Mouse (Mus musculus) adrenal gland, postnatal 10 days (tissue): ENCODE results near the gene Mpp3. TPM values are rescaled to one million over a fixed set of nuclear protein-coding genes. Genes with fewer than 3 reads are reported as not detected.

Experiments
- DNase-seq: peaks from one replicate; pipeline ENCODE4 v3.0.0; 2021; ENCODE audit warnings: mixed read lengths
- long read RNA-seq, 2 experiments: library from polyadenylated mRNA; stranded (forward); transcript quantifications; one replicate each; pipeline ENCODE4 v2.0.0; 2021
- total RNA-seq, 2 experiments: library from RNA; stranded (reverse); gene quantifications; 2 replicates each; pipeline ENCODE4 v1.2.3; 2021

The Mpp3 gene
- 10 to 100 TPM; 11.8 to 16.0 TPM for total RNA-seq
- long read RNA-seq, experiment 1, partial matches to known transcripts, result 1 of 14 reads
- long read RNA-seq, experiment 1, other reads (novel, unspliced or antisense), result 8 of 14 reads
- long read RNA-seq, experiment 2, partial matches to known transcripts, result 1 of 8 reads
- long read RNA-seq, experiment 2, other reads (novel, unspliced or antisense), result 3 of 8 reads

- DNase-seq, result no peak
These were observed at the start of gene Mpp3 for GRCm38 (mm10) chr11:102028087-102028816. Mpp3 (minus strand) TSS chr11:102028461.

GRCm38 (mm10) chr11:102073722-102074121, 45.5 kb upstream of the Mpp3 start:
- no peak for DNase-seq

GRCm38 (mm10) chr11:102072729-102073128, 44.5 kb upstream of the Mpp3 start:
- no peak for DNase-seq

GRCm38 (mm10) chr11:102070426-102070825, 42.2 kb upstream of the Mpp3 start:
- no peak for DNase-seq

DNA sequence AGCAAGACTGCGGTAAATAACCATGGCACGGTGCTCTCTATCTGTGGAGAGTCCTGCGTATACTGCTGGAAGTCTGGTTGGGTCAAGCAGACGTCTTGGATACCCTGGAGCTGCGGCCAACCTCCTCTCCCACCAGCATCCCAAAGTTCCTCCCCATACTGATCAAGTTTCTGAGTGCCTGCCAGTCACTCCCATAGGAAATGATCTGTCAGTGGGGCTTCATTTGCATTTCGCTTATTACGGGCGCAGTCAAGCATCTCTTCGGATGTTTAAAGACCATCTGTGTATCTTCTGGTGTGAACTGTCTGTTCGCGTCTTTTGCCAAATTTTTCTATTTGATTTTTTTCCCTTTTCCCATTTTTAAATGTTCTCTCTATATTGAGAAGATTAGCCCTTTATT, 41.4 kb upstream of the Mpp3 start:
- DNase-seq, result no peak

GRCm38 (mm10) chr11:102068969-102069368, 40.7 kb upstream of the Mpp3 start:
- DNase-seq, result no peak

GRCm38 (mm10) chr11:102063076-102063475, 34.8 kb upstream of the Mpp3 start:
- DNase-seq, result no peak

GRCm38 (mm10) chr11:102061941-102062473, 33.7 kb upstream of the Mpp3 start:
- DNase-seq, result no peak

- DNase-seq, result peak; percentile 83
These were observed 33.1 kb upstream of the Mpp3 start for GRCm38 (mm10) chr11:102061236-102061940.

- peak; percentile 72 for DNase-seq
These were observed 25.6 kb upstream of the Mpp3 start for GRCm38 (mm10) chr11:102053847-102054246.

GRCm38 (mm10) chr11:102053183-102053582, 24.9 kb upstream of the Mpp3 start:
- no peak for DNase-seq

- DNase-seq, result no peak
These were observed 24.4 kb upstream of the Mpp3 start for GRCm38 (mm10) chr11:102052697-102053096.

DNA sequence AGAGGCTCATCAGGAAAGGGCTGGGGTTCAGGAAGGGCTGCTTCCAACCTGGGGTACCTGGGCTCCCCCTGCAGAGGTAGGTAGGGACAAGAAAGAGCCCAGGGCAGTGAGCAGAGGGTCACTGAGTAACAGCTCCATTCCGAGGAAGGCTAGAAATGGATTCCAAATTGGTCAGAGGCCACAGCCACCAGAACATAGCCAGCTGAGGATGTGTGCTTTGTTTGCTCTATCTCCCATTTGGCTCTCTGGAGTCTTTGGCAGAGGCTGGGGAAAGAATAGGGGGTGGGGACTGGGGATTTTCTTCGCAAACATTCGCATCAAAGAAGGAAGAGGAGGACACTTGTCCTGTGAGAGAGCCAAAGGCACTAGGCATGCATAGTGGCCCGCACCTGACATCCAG, 23.7 kb upstream of the Mpp3 start:
- DNase-seq, result peak; percentile 54

- peak; percentile 69 for DNase-seq
These were observed 23.3 kb upstream of the Mpp3 start for GRCm38 (mm10) chr11:102051541-102051940.

- DNase-seq, result no peak
These were observed 21.7 kb upstream of the Mpp3 start for GRCm38 (mm10) chr11:102049875-102050482.

DNA sequence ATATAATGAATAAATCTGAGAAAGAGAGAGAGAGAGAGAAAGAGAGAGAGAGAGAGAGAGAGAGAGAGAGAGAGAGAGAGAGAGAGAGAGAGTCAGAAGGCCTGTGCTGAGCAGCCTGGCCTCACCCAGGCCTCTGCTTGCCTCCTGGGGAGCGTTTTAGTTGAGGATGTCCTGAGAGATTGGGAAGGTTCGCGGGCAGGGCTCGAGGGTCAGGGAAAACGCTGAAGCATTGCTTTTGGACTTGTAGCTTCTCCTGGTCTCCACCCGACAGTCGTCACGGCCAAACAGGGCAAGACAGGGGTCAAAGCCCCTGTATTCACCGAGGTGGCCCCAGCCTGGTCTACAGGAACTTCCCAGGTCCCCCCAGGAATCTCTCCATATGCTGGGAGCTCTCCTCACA, 18.3 kb upstream of the Mpp3 start:
- no peak for DNase-seq

DNA sequence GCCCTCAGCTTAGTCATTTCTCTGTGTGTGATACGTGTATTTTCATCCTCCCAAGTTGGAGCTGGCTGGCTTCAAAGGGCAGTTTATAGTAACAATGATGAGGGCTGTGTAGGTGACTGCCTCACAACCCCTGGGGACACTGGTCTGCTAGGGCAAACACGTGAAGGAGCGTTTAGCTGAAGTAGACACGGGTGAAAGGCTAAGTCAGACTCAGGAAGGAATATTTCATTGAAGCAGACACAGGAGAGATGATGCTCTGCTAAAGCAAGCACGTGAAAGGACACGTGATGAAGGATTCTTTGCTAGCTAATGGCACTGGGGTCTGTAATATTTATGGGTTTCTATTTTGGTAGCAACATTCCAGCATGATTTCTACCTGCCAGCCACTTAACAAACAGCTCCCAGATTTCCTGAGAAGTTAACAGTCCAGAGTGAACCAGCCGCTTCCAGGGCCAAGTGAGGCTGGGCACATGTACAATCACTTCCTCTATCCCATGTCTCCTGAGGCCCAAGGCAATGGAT, 16.5 kb upstream of the Mpp3 start:
- no peak for DNase-seq

GRCm38 (mm10) chr11:102043381-102043780, 15.1 kb upstream of the Mpp3 start:
- DNase-seq, result no peak

DNA sequence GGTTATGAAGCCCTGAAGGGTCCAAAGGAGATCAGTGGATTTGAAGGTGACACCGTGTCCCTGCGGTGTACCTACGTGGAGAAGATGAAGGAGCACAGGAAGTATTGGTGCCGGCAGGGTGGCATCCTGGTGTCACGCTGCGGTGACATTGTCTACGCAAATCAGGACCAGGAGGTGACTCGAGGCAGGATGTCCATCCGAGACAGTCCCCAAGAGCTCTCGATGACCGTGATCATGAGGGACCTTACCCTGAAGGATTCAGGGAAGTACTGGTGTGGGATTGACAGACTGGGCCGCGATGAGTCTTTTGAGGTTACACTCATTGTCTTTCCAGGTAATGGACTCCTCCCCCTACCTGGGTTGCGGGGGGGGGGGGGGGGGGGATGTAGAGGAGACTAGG, 14.7 kb upstream of the Mpp3 start:
- DNase-seq, result no peak

DNA sequence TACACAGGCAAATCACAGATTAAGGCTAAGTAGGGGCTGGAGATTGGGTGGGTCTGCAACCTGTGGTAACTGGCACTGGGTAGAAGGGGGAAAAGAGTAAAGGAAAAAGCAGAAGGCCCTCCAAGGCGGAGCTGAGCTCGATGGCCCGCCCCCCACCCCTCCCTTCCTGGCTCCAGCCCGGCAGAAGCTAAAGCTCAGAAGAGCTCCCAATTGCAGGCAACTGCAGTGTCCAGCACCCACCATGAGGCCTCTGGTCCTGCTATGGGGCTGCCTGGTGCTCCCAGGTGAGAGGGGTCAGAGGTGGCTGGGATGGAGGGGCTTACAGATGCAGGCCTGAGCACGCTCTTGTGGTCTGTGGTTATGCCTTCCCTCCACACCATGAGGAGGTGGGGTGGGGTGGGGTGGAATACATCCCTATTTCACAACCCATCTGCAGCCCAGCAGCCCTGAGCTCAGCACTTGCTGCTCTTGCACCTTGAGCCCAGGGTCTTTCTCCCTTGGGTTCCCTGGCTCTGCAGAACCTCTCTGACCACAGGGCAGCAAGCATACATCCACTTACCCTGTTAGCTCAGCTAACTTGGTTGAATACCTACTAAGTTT, 13.2 kb upstream of the Mpp3 start, which contains the start of gene Cd300lg:
Cd300lg (plus strand) TSS at position 160 of the 600 bp plus-strand sequence.
- no peak for DNase-seq

- no peak for DNase-seq
These were observed 12.4 kb upstream of the Mpp3 start for GRCm38 (mm10) chr11:102040646-102041045.

DNA sequence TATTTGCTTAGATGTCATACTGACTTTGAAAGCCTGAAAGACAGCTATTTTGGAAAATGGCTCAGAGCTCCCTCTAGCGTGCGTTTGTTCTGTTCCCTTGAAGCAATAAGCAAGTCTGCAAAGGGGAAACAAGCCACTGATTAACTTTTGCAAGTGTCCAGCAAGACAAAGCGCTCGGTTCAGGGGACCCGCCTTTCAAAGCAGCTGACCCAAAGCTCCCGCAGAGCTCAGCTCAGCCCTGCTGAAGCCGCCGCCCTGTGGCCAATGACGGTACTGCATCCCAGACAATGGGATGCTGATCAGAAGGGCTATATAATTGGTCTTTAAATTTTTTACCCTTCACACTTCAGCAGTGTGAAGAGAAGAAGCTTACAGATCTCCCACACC, 11.9 kb upstream of the Mpp3 start:
- peak; percentile 95 for DNase-seq
